Mouse (Mus musculus) liver, embryonic 14.5 days (tissue): ENCODE measurements around the gene Klhl3.

Source experiments
- CTCF ChIP-seq: IDR thresholded peaks from 2 replicates; pipeline ENCODE4 v1.5.1; 2016; ENCODE audit warnings: antibody characterized with exemption, low read depth, control low read depth
- EP300 ChIP-seq: IDR thresholded peaks from 2 replicates; pipeline ENCODE4 v1.6.1; 2016; ENCODE audit warnings: antibody characterized with exemption, low read depth

GRCm38 (mm10) chr13:58034507-58034906 is 78.9 kb downstream of the Klhl3 start:
- TF ChIP-seq EP300 (no peak), CTCF (no peak)
